Mouse (Mus musculus) bone marrow macrophage, adult 2 months (primary cell): ENCODE results near the gene Ccl5.

Source experiments
- CTCF ChIP-seq: IDR thresholded peaks from 2 replicates; pipeline ENCODE4 v1.5.1; 2012; ENCODE audit warnings: low read depth, mild to moderate bottlenecking, low read length, moderate library complexity
- POLR2A ChIP-seq: IDR thresholded peaks from 2 replicates; pipeline ENCODE4 v1.6.1; 2012; ENCODE audit warnings: mild to moderate bottlenecking, low read depth, low read length, borderline replicate concordance

DNA sequence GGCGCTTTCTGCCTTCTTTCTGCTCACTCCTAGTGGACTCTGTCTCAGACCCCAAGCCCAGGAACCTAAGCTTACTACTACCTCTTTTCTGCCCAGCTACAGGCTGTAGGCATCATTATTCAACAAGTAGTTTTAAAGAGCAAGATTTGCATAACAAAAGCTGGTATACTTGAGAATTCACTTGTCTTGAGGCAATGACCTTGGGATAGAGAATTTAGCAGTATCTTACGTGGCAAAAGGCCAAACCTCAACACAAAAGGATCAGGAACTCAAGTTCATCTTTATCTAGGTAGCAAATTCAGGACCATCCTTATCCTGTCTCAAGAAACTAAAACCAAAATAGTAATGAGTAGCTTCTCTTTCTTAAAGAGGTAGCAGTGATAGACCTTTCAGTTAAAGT lies 34.7 kb downstream of the Ccl5 start:
- TF ChIP-seq CTCF (no peak), POLR2A (no peak)
